Mouse (Mus musculus) left cerebral cortex, postnatal 36 days (tissue): ENCODE measurements around the gene 1810009A15Rik. TPM values are rescaled to one million over a fixed set of nuclear protein-coding genes. Genes with fewer than 3 reads are reported as not detected.
"Not testable (repeated sequence)": the region's sequence is repeated elsewhere in the genome, so short reads cannot be mapped to it uniquely, and the experiment has no call there.

Experiments
- DNase-seq, 2 experiments: peaks; one replicate each; pipeline ENCODE4 v3.0.0; 2021 to 2022; ENCODE audit warnings: low spot score in 2 of 2, mixed read lengths in 1 of 2
- intact Hi-C: fragments of 180-260 bp; cut with DNase I; formaldehyde crosslinking; loops from one replicate; pipeline ENCODE4 v1.15.1; 2025
- total RNA-seq, 2 experiments: library from RNA; stranded (reverse); gene quantifications; 2 replicates each; pipeline ENCODE4 v1.2.3; 2021

Gene 1810009A15Rik
- total RNA-seq: 10 to 100 TPM; 21.6 to 26.6 TPM

DNA sequence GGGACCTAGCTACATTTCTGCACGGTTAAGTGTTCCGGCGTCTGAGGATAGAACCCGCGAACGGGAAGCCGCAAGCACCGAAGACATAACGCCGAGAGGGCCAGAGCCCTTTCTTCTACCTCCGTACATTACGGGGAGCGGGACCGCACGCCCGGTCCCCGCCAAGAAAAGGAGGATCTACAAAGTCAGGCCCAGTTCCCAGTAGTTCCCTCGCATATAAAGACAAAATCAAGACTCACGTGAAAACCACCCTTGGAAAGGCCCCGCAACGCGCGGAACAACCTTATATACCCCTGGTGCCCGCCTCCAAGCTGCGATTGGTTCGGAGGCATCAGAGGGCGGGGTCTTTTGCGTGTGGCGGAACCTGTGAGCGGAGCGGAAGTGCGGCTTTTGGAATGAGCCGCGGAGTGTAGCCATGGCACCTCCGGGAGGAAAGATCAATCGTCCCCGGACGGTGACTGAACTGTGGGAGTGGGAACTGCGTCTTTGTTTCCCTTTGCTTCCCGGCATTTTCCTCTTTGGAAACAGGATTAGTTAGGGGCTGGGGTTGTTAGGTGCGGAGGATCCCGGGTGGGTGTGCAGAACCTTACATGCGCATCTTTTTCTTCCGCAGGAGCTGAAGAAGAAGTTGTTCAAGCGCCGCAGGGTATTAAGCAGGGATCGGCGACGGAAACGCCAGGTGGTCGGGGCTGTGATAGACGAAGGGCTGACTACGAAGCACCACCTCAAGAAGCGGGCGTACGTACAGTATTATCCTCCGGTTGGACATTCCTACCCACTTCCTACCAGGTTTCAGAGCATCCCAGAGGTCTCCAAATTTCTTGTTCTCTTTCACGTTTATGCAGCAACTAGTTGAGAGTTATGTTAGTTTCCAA, at the start of gene 1810009A15Rik, which contains the start of gene Gm49416:
1810009A15Rik (plus strand) TSS at position 343 of the 875 bp plus-strand sequence.
Gm49416 (plus strand) TSS at position 416 of the 875 bp plus-strand sequence.
- peak; percentile 94 for DNase-seq
- intact Hi-C loops: loop anchor here (5.0 kb wide), 1 partner anchor 54 kb away; the partner anchor contains the start of gene Mta2

DNA sequence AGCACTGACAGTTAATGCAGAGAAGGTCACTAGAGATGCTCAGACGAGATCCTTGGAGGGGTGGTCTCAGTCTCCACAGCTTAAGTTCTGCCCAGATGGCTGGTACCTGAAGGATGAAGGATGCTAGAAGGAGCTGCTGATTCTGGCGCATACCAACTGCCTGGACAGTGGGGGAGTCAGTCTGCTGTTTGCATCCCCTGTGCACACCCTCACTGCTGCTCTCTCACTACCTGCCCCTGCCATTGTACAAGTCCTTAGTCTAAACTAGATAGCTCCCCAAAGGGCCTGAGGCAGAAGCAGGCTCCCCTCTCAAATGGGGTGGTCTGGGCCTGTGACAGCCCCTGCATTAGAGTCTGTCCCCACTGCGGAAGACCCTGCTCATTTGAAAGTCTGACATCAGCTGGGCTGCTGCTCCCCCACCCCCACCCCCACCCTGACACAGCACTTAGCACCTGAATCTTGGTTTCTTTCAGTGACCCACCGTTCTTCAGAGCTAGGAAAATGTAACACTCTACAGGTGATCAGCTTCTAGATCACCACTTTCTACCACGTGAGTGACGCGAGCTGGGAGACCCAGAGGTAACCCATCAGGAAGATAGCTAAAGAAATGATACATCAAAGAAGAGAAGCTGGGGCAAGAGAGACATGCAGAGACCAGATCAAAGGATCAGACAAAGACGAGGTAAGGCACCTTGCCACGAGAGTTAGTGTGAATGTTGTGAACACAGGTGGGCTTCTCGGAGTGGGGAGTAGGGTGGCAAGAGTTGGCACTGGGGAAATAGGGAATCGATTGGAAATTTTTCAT, 49.3 kb upstream of the 1810009A15Rik start, which contains the start of gene Gng3:
Gng3 (minus strand) TSS at position 92 of the 805 bp plus-strand sequence.
- intact Hi-C loops: loop anchor here (2.0 to 5.0 kb wide), 2 partner anchors 19 to 113 kb away; partner anchors contain the start of genes Hnrnpul2 and Tut1
- peak; percentile 85 to 87 for DNase-seq

DNA sequence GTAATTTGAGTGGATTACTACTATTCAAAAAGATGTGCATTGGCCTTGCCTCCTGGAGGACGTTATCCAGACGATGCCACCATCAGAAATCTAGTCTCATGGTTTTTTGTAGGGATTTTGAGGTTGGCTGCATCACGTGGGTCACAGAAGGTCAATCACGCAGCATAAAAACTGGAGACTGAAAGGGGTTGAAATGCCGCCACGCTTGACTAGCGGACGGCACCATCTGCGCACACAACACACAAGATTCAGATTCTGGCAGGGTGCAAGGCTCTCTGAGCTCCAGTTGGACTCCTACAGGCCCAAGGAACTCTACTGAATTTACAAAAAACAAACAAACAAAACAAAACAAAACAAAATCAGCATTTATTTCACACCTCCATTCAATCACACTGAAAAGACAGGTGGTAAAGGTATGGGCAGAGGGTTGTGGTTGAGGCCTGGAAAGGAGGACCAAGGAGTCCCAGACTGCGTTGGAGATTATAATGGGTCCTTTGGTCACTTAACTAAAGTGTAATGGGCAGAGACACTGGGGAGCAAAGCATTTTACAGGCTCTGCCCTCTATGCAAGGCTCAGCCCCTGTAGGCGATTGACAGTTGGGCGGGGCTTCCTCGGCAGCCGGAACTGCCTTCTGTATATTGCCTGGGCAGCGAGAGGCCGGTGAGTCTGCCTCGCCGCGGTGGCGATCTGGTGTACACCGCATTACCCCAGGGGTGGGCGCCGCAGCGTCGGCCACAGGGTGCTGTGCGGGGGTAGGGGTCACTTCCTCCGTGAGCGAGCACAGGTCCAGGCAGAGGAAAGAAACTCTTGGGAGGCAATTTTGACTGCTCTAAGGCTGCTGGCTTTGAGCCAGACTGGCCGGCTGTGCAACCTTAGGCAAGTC, 48.5 kb upstream of the 1810009A15Rik start:
- peak; percentile 79 for DNase-seq
- intact Hi-C loops: loop anchor here (2.0 to 5.0 kb wide), 3 partner anchors 19 to 112 kb away; partner anchors contain the start of genes Ganab, Hnrnpul2 and Tut1

DNA sequence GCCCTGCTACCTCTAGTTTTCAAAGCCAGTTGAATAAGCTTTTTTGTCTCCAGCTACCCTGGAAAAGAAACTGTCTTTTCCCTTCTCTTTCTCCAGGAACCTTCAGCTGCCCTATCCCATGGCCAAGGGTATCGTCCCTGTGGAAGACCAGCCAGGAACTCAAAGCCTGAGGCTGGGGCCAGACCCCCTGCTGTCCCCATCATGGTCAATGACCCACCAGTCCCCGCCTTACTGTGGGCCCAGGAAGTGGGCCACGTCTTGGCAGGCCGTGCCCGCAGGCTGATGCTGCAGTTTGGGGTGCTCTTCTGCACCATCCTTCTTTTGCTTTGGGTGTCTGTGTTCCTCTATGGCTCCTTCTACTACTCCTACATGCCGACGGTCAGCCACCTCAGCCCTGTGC, 47.6 kb upstream of the 1810009A15Rik start:
- no peak for DNase-seq
- intact Hi-C loops: loop anchor here (5.0 kb wide), 1 partner anchor 56 kb away; the partner anchor contains the start of gene Ganab

DNA sequence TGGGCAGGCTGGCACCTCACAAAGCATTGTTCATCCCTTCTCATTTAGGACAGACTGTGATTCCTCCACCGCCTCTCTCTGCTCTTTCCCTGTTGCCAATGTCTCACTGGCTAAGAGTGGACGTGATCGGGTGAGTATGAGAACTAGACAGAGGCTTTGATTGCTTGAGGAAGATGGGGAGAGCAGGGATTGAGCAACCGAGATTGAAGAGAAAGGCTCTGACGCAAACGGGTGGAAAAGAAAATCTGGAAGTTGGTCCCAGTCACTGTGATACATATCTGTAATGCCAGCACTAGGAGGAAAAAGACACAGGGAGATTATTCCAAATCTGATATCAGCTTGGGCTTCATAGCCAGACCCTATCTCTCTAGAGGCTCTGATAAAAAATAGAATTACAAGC, 45.7 kb upstream of the 1810009A15Rik start:
- DNase-seq: no peak
- intact Hi-C loops: loop anchor here (5.0 kb wide), 1 partner anchor 54 kb away; the partner anchor contains the start of gene Ganab

DNA sequence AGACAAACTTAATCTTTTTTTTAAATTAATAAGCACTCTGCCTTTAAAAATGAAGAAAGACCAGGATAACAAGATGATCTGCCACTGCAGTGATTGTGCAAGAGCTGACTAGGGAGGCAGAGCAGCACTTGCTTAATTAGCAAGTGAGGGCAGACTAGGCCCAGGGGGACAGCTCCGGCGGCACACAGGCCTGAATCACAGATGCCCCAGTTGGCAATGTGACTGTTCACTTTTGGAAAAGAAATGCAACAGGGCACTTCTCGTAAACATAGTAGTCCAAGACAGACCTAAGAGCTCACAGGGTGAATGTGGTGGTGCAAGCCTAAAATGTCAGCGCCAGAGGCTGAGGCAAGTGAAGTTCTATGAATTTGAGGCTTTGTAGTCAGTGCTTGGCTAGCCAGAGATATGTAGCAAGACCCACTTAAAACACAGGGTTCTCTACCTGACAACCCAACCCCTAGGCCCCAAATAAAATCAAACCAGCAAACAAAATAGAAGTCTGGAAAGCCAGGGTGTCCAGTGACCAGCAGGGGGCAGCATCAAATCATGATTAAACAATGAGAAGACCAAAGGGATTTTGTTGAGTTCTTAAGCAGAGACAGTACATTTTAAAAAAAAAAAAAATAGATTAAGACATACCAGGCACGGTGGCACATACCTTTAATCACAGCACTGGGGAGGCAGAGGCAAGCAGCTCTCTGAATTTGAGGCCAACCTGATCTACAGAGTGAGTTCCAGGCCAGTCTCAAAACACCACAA, 44.1 kb upstream of the 1810009A15Rik start:
- intact Hi-C loops: loop anchor here (5.0 kb wide), 1 partner anchor 53 kb away; the partner anchor contains the start of gene Ganab

DNA sequence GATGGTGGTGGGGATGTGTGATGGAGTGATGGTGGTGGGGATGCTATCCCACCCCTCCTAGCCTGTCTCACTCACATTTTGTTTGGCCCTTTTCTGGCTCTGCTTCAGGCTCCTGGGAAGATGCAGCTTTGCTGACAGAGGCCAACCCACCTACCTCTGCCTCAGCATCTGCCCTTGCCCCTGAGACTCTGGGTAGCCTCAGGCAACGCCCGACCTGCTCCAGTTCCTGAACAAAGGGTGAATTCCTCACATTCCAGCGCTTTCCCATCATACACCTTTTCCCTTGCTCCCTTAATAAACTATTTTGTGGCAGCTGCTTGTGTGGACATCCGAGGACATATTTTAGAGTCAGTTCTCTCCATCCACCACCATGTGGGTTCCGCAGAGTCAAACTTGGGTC, 40.3 kb upstream of the 1810009A15Rik start:
- DNase-seq: no peak
- intact Hi-C loops: no loop called here

More for the DNA sequence above, 44.1 kb upstream of the 1810009A15Rik start:
- peak; percentile 62 to 75 for DNase-seq

DNA sequence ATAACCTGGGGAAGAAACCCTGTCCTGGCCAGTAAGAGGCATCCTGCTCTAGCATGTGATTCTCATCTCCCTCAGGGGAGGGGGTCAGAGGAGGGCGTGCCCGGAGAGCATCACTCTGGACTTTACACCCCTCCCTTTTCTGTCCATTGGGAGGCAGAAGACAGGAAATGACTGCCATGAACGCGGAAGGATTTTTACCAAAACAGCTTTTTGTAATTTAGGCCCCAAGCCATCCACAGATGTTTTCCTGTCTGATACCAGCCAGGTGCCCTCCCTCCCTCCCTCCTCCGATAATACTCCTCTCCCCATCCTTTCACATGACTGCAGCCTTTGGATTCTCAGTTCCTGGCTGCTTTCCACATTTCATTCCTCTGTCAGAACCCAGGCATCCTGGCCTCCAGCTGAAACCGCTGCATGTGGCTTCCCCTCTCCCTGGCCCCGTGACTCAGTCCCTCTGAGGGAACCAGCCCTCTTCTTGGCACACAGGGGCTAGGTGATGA, 38.2 kb upstream of the 1810009A15Rik start, which contains the start of gene Lrrn4cl:
Lrrn4cl (plus strand) TSS at position 367 of the 500 bp plus-strand sequence.
- no peak for DNase-seq
- intact Hi-C loops: no loop called here

DNA sequence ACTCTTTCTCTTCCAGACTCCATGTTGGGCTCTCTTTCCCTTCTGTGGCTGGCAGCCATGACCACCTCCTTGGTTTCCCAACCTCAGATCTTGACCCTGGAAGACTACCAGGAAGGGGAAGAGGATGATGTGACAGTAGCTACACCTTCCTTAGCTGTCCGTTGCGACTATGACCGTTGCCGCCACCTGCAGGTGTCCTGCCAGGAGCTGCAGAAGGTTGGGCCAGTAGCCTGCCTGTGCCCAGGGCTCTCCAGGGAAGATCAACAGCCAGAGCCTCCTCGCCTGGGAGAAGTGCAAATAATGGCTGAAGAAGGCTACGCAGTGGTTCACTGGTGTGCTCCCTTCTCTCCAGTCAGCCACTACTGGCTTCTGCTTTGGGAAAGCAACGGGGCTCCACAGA, 37.0 kb upstream of the 1810009A15Rik start:
- no peak for DNase-seq
- intact Hi-C loops: no loop called here

DNA sequence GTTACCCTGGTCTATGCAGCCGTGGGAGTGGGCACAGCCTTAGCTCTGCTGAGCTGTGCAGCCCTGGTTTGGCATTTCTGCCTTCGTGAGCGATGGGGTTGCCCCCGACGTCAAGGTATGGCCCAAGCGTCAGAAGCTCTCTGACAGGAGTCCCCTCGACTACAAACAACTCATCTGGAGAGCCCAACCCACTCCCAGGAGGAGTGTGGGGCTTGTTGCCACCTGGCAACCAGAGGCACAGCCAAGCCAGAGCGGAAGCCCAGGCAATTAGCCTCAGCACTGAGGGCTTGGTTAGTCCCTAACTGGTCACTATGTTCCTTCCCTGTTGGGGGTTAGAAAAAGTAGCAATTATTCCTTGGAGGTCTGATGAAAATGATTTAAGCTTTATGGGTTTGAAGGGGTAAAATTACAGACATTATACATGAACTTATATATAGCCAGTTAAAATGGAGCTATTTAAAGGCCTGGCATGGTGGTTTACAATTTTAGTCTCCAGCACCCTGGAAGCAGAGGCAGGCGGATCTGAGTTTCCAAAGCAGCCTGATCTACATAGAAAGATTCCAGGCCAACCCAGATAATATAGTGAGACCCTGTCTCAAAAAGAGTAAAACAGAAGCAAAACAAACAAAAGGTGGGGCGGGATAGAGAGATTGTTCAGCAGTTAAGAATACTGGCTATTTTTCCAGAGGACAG, 36.3 kb upstream of the 1810009A15Rik start:
- no peak for DNase-seq

DNA sequence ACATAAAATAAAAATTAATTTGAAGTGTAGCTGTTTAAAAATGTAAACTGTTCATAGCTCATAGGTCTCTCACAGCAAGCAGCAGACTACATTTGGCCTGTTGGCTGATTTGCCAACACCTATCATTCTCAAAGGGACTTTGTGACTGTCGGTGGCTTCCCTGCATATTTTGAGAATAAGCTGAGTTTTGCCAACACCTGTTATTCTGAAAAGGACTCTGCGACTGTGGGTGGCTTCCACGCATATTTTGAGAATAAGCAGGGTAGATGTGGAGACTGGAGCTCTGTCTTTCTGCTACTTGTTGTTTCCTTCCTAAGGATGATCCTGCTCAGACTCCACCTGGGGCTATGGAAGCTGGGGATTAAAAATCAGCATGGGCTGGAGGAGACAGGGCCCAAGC, 35.5 kb upstream of the 1810009A15Rik start:
- intact Hi-C loops: no loop called here
- no peak for DNase-seq

More for the DNA sequence above, 36.3 kb upstream of the 1810009A15Rik start:
- intact Hi-C loops: no loop called here

DNA sequence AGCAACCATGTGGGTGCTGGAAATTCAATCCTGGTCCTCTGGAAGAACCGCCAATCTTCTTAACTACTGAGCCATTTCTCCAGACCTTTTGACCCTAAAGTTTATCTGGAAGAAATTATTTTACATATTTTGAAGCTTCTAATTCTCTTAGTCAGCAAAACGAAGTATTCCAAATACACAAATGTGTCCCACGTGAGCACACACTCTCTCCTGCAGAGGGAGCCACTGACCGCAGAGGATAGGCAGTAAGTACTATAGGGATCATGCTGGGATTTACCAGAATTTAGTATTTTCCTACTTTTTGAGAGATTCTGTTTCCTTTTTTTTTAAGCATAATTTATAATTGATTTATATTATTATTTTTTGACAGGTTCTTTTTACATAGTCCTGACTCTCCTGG, 31.0 kb upstream of the 1810009A15Rik start:
- no peak for DNase-seq
- intact Hi-C loops: loop anchor here (5.0 kb wide), 1 partner anchor 255 kb away; no protein-coding TSS in a partner anchor

DNA sequence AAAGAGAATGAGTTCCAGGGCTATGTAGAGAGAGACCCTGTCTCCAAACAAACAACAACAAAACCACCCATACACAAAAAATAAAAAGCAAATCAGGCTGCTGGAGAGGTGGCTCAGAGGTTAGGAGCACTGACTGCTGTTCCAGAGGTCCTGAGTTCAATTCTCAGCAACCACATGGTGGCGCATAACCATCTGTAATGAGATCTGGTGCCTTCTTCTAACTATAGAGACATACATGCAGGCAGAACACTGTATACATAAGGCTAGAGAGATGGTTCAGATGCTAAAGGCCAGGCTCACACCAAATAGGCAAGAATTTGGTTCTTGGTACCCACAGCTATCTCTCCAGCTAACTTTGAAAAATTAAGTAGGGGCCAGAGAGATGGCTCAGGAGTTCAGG, 29.6 kb upstream of the 1810009A15Rik start:
- intact Hi-C loops: loop anchor here (5.0 kb wide), 1 partner anchor 253 kb away; no protein-coding TSS in a partner anchor
- DNase-seq: no peak

DNA sequence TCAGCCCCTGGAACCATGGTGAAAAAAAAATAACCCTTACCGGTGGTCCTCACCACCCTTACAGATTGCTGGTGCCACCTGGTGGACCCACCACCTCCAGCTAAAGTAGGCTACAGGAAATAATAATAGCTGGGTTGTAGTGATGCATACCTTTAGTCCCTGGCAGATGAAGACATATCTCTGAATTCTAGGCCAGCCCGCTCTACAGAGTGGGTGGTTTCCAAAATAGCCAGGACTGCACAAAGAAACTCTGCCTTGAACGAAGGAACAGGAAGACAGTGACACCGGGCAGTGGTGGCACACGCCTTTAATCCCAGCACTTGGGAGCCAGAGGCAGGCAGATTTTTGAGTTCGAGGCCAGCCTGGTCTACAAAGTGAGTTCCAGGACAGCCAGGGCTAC, 24.4 kb upstream of the 1810009A15Rik start:
- DNase-seq: no peak
- intact Hi-C loops: no loop called here

DNA sequence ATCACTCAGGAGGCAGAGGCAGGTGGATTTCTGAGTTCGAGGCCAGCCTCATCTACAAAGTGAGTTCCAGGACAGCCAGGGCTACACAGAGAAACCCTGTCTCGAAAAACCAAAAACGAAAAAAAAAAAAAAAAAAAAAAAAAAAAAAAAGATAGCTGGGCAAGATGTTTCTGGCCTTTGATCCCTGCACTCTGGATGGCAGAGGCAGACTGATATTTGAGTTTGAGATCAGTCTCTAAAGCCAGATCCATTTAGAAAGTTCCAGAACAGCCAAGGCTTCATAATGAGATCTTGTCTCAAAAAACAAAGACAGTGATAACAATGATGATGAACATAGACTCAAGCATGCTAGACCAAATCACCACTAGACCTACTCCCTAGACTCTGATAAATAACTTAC, 18.3 kb upstream of the 1810009A15Rik start:
- DNase-seq, intact Hi-C loops: not testable (repeated sequence)

DNA sequence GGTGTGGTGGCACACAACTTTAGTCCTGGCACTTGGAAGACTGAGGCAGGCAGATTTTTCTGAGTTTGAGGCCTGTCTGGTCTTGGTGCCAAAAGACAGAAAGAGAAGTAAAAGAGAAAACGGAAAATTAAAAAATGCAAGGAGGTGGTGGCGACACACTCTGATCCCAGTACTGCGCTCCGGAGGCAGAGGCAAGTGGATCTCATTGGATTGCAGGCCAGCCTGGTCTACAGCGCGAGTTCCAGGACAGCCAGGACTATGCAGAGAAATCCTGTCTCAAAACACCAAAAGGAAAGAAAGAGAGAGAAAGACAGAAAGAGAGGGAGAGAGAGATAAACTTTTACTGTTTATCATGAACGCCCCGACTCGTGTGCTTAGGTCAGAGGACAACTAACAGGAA, 17.8 kb upstream of the 1810009A15Rik start:
- DNase-seq: no peak
- intact Hi-C loops: no loop called here
